Mouse (Mus musculus) erythroblast, embryonic 14.5 days (primary cell): ENCODE results near the gene Rgs8.

Source experiments
- GATA1 ChIP-seq: IDR thresholded peaks from 2 replicates; pipeline ENCODE4 v1.6.1; 2012; ENCODE audit warnings: low read length, inconsistent platforms, mixed read lengths
- TAL1 ChIP-seq: IDR thresholded peaks from 3 replicates; pipeline ENCODE4 v1.6.1; 2012; ENCODE audit warnings: low read length, inconsistent platforms, mixed read lengths

DNA sequence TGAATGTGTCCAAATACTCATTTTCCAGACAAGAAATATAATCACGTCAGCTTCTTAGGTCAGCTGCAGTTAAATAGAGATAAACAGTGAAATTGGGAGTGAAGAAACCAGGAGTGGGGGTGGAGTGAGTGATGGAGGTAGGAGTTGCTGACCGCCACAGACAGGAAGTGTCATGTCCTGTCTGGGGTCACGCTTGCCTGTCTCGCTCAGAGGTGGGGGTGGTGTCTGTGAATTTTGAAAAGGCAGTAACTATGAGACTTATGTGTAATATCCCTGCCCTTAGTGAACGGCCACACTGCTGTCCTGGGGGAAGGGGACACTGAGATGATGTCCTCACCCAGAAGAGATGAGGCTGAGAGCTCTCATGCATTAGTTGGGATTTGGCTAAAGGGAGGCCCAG lies 56.6 kb downstream of the Rgs8 start:
- TF ChIP-seq TAL1 (no peak), GATA1 (no peak)
